Mouse (Mus musculus): ENCODE results near the gene Msi2. TPM values are rescaled to one million over a fixed set of nuclear protein-coding genes. Genes with fewer than 3 reads are reported as not detected.

The Msi2 gene
- polyA plus RNA-seq, 1 experiment from 2014 or later = 15.1 TPM

- H3K4me1 ChIP-seq (replicated peaks; ENCODE audit: control insufficient read depth, insufficient read depth, low read length) = peaks cover 17% of the 10 kb centered on the region
- H3K9ac ChIP-seq (ENCODE audit: low read length) = no peak overlapping the region
- no peak for ATAC-seq (ENCODE audit: low read depth)
- WGBS = 76% methylated on average over 15 of the region's 15 CpGs
- H3K27ac ChIP-seq (ENCODE audit: low read length) = no peak overlapping the region
- peaks cover 10% of the 10 kb centered on the region for H3K36me3 ChIP-seq (ENCODE audit: control insufficient read depth, insufficient read depth, low read length)
- no peak overlapping the region for H3K4me3 ChIP-seq (ENCODE audit: low read length)
- no peak overlapping the region for H3K4me2 ChIP-seq (ENCODE audit: low read depth, low read length)
- no peaks in the 10 kb centered on the region for H3K27me3 ChIP-seq (ENCODE audit: control insufficient read depth, insufficient read depth, low read depth, low read length)
- no peaks in the 10 kb centered on the region for H3K9me3 ChIP-seq (ENCODE audit: control insufficient read depth, low read length)
These were observed 18.1 kb downstream of the Msi2 start for GRCm38 (mm10) chr11:88700202-88700711.

- no peak for ATAC-seq (ENCODE audit: low read depth)
- peaks cover 2% of the 10 kb centered on the region; the same call in 1 of the 2 replicates for H3K36me3 ChIP-seq (ENCODE audit: control insufficient read depth, insufficient read depth, low read length)
- H3K27ac ChIP-seq (ENCODE audit: low read length) = no peak overlapping the region
- H3K4me3 ChIP-seq (ENCODE audit: low read length) = no peak overlapping the region
- H3K4me2 ChIP-seq (ENCODE audit: low read depth, low read length) = no peak overlapping the region
- no peak overlapping the region for H3K9ac ChIP-seq (ENCODE audit: low read length)
- H3K9me3 ChIP-seq (ENCODE audit: control insufficient read depth, low read length) = no peaks in the 10 kb centered on the region
- H3K27me3 ChIP-seq (ENCODE audit: control insufficient read depth, insufficient read depth, low read depth, low read length) = no peaks in the 10 kb centered on the region
- WGBS = 33% methylated on average over 20 of the region's 20 CpGs
- H3K4me1 ChIP-seq (replicated peaks; ENCODE audit: control insufficient read depth, insufficient read depth, low read length) = peaks cover 55% of the 10 kb centered on the region
These were observed 24.1 kb downstream of the Msi2 start for GRCm38 (mm10) chr11:88693905-88694893.

- H3K4me2 ChIP-seq (ENCODE audit: low read depth, low read length) = no peak overlapping the region
These were observed 25.1 kb downstream of the Msi2 start for GRCm38 (mm10) chr11:88693002-88693769.

GRCm38 (mm10) chr11:88692374-88692773, 25.9 kb downstream of the Msi2 start:
- Histone ChIP-seq H3K9ac (ENCODE audit: low read length) (no peak overlapping the region), H3K36me3 (ENCODE audit: control insufficient read depth, insufficient read depth, low read length) (peaks cover 2% of the 10 kb centered on the region; the same call in 1 of the 2 replicates), H3K4me1 (replicated peaks; ENCODE audit: control insufficient read depth, insufficient read depth, low read length) (peaks cover 58% of the 10 kb centered on the region), H3K27ac (ENCODE audit: low read length) (no peak overlapping the region), H3K4me3 (ENCODE audit: low read length) (no peak overlapping the region), H3K4me2 (ENCODE audit: low read depth, low read length) (no peak overlapping the region), H3K9me3 (ENCODE audit: control insufficient read depth, low read length) (no peaks in the 10 kb centered on the region), H3K27me3 (ENCODE audit: control insufficient read depth, insufficient read depth, low read depth, low read length) (no peaks in the 10 kb centered on the region)
- peak; percentile 61 for ATAC-seq (ENCODE audit: low read depth)
- 12% methylated on average over 9 of the region's 10 CpGs for WGBS

More at GRCm38 (mm10) chr11:88693002-88693769, 25.1 kb downstream of the Msi2 start:
- Histone ChIP-seq H3K9ac (ENCODE audit: low read length) (no peak overlapping the region), H3K36me3 (ENCODE audit: control insufficient read depth, insufficient read depth, low read length) (peaks cover 2% of the 10 kb centered on the region; the same call in 1 of the 2 replicates), H3K4me3 (ENCODE audit: low read length) (no peak overlapping the region), H3K27ac (ENCODE audit: low read length) (peak overlapping the region; percentile 51), H3K9me3 (ENCODE audit: control insufficient read depth, low read length) (no peaks in the 10 kb centered on the region), H3K4me1 (replicated peaks; ENCODE audit: control insufficient read depth, insufficient read depth, low read length) (peaks cover 56% of the 10 kb centered on the region), H3K27me3 (ENCODE audit: control insufficient read depth, insufficient read depth, low read depth, low read length) (no peaks in the 10 kb centered on the region)
- peak; percentile 21; the same call in 1 of the 2 replicates for ATAC-seq (ENCODE audit: low read depth)
- WGBS = 56% methylated on average over 13 of the region's 13 CpGs

- no peak for ATAC-seq (ENCODE audit: low read depth)
- H3K9ac ChIP-seq (ENCODE audit: low read length) = 0 out of 2 replicates have a peak overlapping the region, but pooled peaks have one; percentile 28
- peaks cover 56% of the 10 kb centered on the region for H3K4me1 ChIP-seq (replicated peaks; ENCODE audit: control insufficient read depth, insufficient read depth, low read length)
- H3K4me3 ChIP-seq (ENCODE audit: low read length) = no peak overlapping the region
- peak overlapping the region; percentile 65 for H3K27ac ChIP-seq (ENCODE audit: low read length)
- H3K4me2 ChIP-seq (ENCODE audit: low read depth, low read length) = no peak overlapping the region
- 16% methylated on average over 12 of the region's 12 CpGs for WGBS
- peaks cover 1% of the 10 kb centered on the region; the same call in 1 of the 2 replicates for H3K36me3 ChIP-seq (ENCODE audit: control insufficient read depth, insufficient read depth, low read length)
- no peaks in the 10 kb centered on the region for H3K27me3 ChIP-seq (ENCODE audit: control insufficient read depth, insufficient read depth, low read depth, low read length)
- H3K9me3 ChIP-seq (ENCODE audit: control insufficient read depth, low read length) = no peaks in the 10 kb centered on the region
These were observed 27.6 kb downstream of the Msi2 start for GRCm38 (mm10) chr11:88690556-88691287.

GRCm38 (mm10) chr11:88689831-88690459, 28.4 kb downstream of the Msi2 start:
- Histone ChIP-seq H3K4me2 (ENCODE audit: low read depth, low read length) (no peak overlapping the region), H3K4me3 (ENCODE audit: low read length) (no peak overlapping the region), H3K36me3 (ENCODE audit: control insufficient read depth, insufficient read depth, low read length) (no peaks in the 10 kb centered on the region), H3K9me3 (ENCODE audit: control insufficient read depth, low read length) (no peaks in the 10 kb centered on the region), H3K27ac (ENCODE audit: low read length) (peak overlapping the region; percentile 74), H3K9ac (ENCODE audit: low read length) (no peak overlapping the region), H3K4me1 (replicated peaks; ENCODE audit: control insufficient read depth, insufficient read depth, low read length) (peaks cover 50% of the 10 kb centered on the region), H3K27me3 (ENCODE audit: control insufficient read depth, insufficient read depth, low read depth, low read length) (no peaks in the 10 kb centered on the region)
- 40% methylated on average over 14 of the region's 14 CpGs for WGBS
- ATAC-seq (ENCODE audit: low read depth) = no peak

GRCm38 (mm10) chr11:88688644-88689043, 29.7 kb downstream of the Msi2 start:
- Histone ChIP-seq H3K27me3 (ENCODE audit: control insufficient read depth, insufficient read depth, low read depth, low read length) (no peaks in the 10 kb centered on the region), H3K4me1 (replicated peaks; ENCODE audit: control insufficient read depth, insufficient read depth, low read length) (peaks cover 38% of the 10 kb centered on the region), H3K4me2 (ENCODE audit: low read depth, low read length) (no peak overlapping the region), H3K9ac (ENCODE audit: low read length) (no peak overlapping the region), H3K27ac (ENCODE audit: low read length) (no peak overlapping the region), H3K9me3 (ENCODE audit: control insufficient read depth, low read length) (no peaks in the 10 kb centered on the region), H3K36me3 (ENCODE audit: control insufficient read depth, insufficient read depth, low read length) (no peaks in the 10 kb centered on the region), H3K4me3 (ENCODE audit: low read length) (no peak overlapping the region)
- ATAC-seq (ENCODE audit: low read depth) = no peak
- 94% methylated on average over 8 of the region's 8 CpGs for WGBS

GRCm38 (mm10) chr11:88687711-88688110, 30.6 kb downstream of the Msi2 start:
- H3K4me1 ChIP-seq (replicated peaks; ENCODE audit: control insufficient read depth, insufficient read depth, low read length) = peaks cover 37% of the 10 kb centered on the region
- H3K9me3 ChIP-seq (ENCODE audit: control insufficient read depth, low read length) = no peaks in the 10 kb centered on the region
- H3K27ac ChIP-seq (ENCODE audit: low read length) = peak overlapping the region; percentile 53
- 56% methylated on average over 12 of the region's 12 CpGs for whole genome bisulfite sequencing
- H3K27me3 ChIP-seq (ENCODE audit: control insufficient read depth, insufficient read depth, low read depth, low read length) = no peaks in the 10 kb centered on the region
- no peak overlapping the region for H3K4me3 ChIP-seq (ENCODE audit: low read length)
- H3K36me3 ChIP-seq (ENCODE audit: control insufficient read depth, insufficient read depth, low read length) = no peaks in the 10 kb centered on the region
- H3K9ac ChIP-seq (ENCODE audit: low read length) = no peak overlapping the region
- no peak for ATAC-seq (ENCODE audit: low read depth)
- no peak overlapping the region for H3K4me2 ChIP-seq (ENCODE audit: low read depth, low read length)
